Mouse (Mus musculus): Measurements from ENCODE around the gene Lrig3. TPM values are rescaled to one million over a fixed set of nuclear protein-coding genes. Genes with fewer than 3 reads are reported as not detected.

Lrig3 gene
- 1.6 and 2.1 TPM in 2 replicates for polyA plus RNA-seq (2012; rRNA removed)

DNA sequence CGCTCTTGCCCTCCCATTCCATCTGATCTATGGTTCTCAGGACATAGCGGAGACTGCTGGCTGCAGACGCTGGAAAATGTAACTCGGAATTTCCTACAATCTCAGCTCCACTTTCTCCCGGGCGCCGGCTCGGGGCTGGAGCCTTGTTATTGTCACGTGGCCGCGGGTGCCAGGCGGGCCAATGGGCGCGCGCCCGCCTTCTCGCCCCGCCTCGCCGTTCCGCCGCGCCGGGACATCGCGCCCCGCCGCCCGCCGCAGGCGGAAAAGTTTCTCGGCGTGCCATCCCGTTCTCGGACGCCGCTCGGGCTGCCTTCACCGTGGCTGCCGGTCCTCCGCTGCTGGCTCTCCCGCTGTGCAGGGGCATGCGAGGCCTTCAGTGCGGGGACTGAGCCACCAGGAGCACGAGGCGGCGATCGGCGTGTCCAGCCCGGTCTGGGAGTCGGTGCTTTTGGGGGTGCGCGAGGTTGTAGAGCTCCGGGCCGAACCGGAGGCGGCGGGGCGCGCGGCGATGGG lies at the start of gene Lrig3:
Gene Lrig3 (plus strand): TSS at position 201 of the 513 bp plus-strand sequence.
- H3K27ac ChIP-seq (ENCODE audit: insufficient read depth, low read length), result peak within 1 kb of the TSS; percentile 41; the same call in 1 of the 2 replicates
- no peaks in the 10 kb centered on the region for H3K4me1 ChIP-seq (ENCODE audit: control insufficient read depth, insufficient read depth, low read length)
- H3K4me3 ChIP-seq (ENCODE audit: insufficient read depth, low read length), result peak within 1 kb of the TSS; percentile 44
- TF ChIP-seq POLR2A (IDR thresholded peaks at IDR 0.05; ENCODE audit: extremely low read depth, insufficient read depth, low read length), result no peak
- no peak for TF ChIP-seq CTCF (IDR thresholded peaks at IDR 0.05; ENCODE audit: extremely low read depth, insufficient read depth, low read length)

GRCm38 (mm10) chr10:125916781-125917180 lies 49.2 kb upstream of the Lrig3 start:
- Histone ChIP-seq H3K27ac (ENCODE audit: insufficient read depth, low read length) (no peak overlapping the region), H3K4me1 (ENCODE audit: control insufficient read depth, insufficient read depth, low read length) (no peaks in the 10 kb centered on the region), H3K4me3 (ENCODE audit: insufficient read depth, low read length) (no peak overlapping the region)
- TF ChIP-seq POLR2A (IDR thresholded peaks at IDR 0.05; ENCODE audit: extremely low read depth, insufficient read depth, low read length) (no peak), CTCF (IDR thresholded peaks at IDR 0.05; ENCODE audit: extremely low read depth, insufficient read depth, low read length) (no peak)

- Histone ChIP-seq H3K4me1 (ENCODE audit: control insufficient read depth, insufficient read depth, low read length) (no peaks in the 10 kb centered on the region), H3K27ac (ENCODE audit: insufficient read depth, low read length) (no peak overlapping the region), H3K4me3 (ENCODE audit: insufficient read depth, low read length) (no peak overlapping the region)
- no peak for TF ChIP-seq CTCF (IDR thresholded peaks at IDR 0.05; ENCODE audit: extremely low read depth, insufficient read depth, low read length)
- TF ChIP-seq POLR2A (IDR thresholded peaks at IDR 0.05; ENCODE audit: extremely low read depth, insufficient read depth, low read length), result no peak
Observed at GRCm38 (mm10) chr10:125917436-125917871, 48.5 kb upstream of the Lrig3 start.

DNA sequence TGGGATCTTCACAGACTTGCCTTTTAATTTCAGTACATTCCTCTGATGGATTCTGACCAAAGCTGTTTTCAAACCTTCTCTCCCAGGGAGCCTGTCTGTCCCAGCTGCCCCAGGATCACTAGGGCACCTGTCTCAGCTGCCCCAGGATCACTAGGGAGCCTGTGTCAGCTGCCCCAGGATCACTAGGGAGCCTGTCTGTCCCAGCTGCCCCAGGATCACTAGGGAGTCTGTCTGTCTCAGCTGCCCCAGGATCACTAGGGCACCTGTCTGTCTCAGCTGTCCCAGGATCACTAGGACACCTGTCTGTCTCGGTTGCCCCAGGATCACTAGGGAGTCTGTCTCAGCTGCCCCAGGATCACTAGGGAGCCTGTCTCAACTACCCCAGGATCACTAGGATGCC lies 47.0 kb upstream of the Lrig3 start:
- no peak overlapping the region for H3K27ac ChIP-seq (ENCODE audit: insufficient read depth, low read length)
- H3K4me3 ChIP-seq (ENCODE audit: insufficient read depth, low read length), result no peak overlapping the region
- H3K4me1 ChIP-seq (ENCODE audit: control insufficient read depth, insufficient read depth, low read length), result no peaks in the 10 kb centered on the region
- no peak for TF ChIP-seq POLR2A (IDR thresholded peaks at IDR 0.05; ENCODE audit: extremely low read depth, insufficient read depth, low read length)
- TF ChIP-seq CTCF (IDR thresholded peaks at IDR 0.05; ENCODE audit: extremely low read depth, insufficient read depth, low read length), result no peak

- H3K4me3 ChIP-seq (ENCODE audit: insufficient read depth, low read length), result no peak overlapping the region
- no peak for TF ChIP-seq POLR2A (IDR thresholded peaks at IDR 0.05; ENCODE audit: extremely low read depth, insufficient read depth, low read length)
- no peak for TF ChIP-seq CTCF (IDR thresholded peaks at IDR 0.05; ENCODE audit: extremely low read depth, insufficient read depth, low read length)
- no peak overlapping the region for H3K27ac ChIP-seq (ENCODE audit: insufficient read depth, low read length)
- no peaks in the 10 kb centered on the region for H3K4me1 ChIP-seq (ENCODE audit: control insufficient read depth, insufficient read depth, low read length)
Observed at GRCm38 (mm10) chr10:125921654-125922446, 44.1 kb upstream of the Lrig3 start.

GRCm38 (mm10) chr10:125929961-125930360 lies 36.0 kb upstream of the Lrig3 start:
- H3K4me1 ChIP-seq (ENCODE audit: control insufficient read depth, insufficient read depth, low read length), result no peaks in the 10 kb centered on the region; the same call in 1 of the 2 replicates
- TF ChIP-seq POLR2A (IDR thresholded peaks at IDR 0.05; ENCODE audit: extremely low read depth, insufficient read depth, low read length) (no peak), CTCF (IDR thresholded peaks at IDR 0.05; ENCODE audit: extremely low read depth, insufficient read depth, low read length) (no peak)
- H3K4me3 ChIP-seq (ENCODE audit: insufficient read depth, low read length), result no peak overlapping the region
- no peak overlapping the region for H3K27ac ChIP-seq (ENCODE audit: insufficient read depth, low read length)

- H3K4me3 ChIP-seq (ENCODE audit: insufficient read depth, low read length), result no peak overlapping the region
- TF ChIP-seq CTCF (IDR thresholded peaks at IDR 0.05; ENCODE audit: extremely low read depth, insufficient read depth, low read length) (no peak), POLR2A (IDR thresholded peaks at IDR 0.05; ENCODE audit: extremely low read depth, insufficient read depth, low read length) (no peak)
- H3K4me1 ChIP-seq (ENCODE audit: control insufficient read depth, insufficient read depth, low read length), result no peaks in the 10 kb centered on the region; the same call in 1 of the 2 replicates
- no peak overlapping the region for H3K27ac ChIP-seq (ENCODE audit: insufficient read depth, low read length)
Observed at GRCm38 (mm10) chr10:125933388-125933787, 32.6 kb upstream of the Lrig3 start.

DNA sequence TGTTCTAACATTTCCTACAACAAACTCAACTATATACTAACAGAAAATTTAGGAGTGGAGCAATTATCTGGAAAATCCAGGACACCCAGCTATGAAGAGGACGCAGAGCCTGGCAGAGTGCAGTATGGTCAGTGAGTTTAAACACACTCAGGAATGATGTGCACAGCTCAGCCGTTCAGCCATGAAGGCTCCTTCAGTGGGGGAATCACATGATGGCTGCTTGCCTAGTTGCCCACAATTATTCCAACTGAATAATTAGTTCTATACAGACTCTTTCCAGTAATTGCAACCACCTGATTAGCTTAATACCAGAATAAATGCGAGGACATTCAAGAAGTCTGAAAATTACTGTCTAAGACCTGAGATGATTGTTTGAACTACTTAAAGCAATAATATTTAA lies 31.9 kb upstream of the Lrig3 start:
- no peak overlapping the region for H3K27ac ChIP-seq (ENCODE audit: insufficient read depth, low read length)
- H3K4me1 ChIP-seq (ENCODE audit: control insufficient read depth, insufficient read depth, low read length), result no peaks in the 10 kb centered on the region; the same call in 1 of the 2 replicates
- TF ChIP-seq CTCF (IDR thresholded peaks at IDR 0.05; ENCODE audit: extremely low read depth, insufficient read depth, low read length) (no peak), POLR2A (IDR thresholded peaks at IDR 0.05; ENCODE audit: extremely low read depth, insufficient read depth, low read length) (no peak)
- H3K4me3 ChIP-seq (ENCODE audit: insufficient read depth, low read length), result no peak overlapping the region

- Histone ChIP-seq H3K4me1 (ENCODE audit: control insufficient read depth, insufficient read depth, low read length) (no peaks in the 10 kb centered on the region; the same call in 1 of the 2 replicates), H3K27ac (ENCODE audit: insufficient read depth, low read length) (no peak overlapping the region), H3K4me3 (ENCODE audit: insufficient read depth, low read length) (no peak overlapping the region)
- TF ChIP-seq POLR2A (IDR thresholded peaks at IDR 0.05; ENCODE audit: extremely low read depth, insufficient read depth, low read length), result no peak
- TF ChIP-seq CTCF (IDR thresholded peaks at IDR 0.05; ENCODE audit: extremely low read depth, insufficient read depth, low read length), result no peak
Observed at GRCm38 (mm10) chr10:125937517-125938497, 28.2 kb upstream of the Lrig3 start.
